In the genomic region with DNA sequence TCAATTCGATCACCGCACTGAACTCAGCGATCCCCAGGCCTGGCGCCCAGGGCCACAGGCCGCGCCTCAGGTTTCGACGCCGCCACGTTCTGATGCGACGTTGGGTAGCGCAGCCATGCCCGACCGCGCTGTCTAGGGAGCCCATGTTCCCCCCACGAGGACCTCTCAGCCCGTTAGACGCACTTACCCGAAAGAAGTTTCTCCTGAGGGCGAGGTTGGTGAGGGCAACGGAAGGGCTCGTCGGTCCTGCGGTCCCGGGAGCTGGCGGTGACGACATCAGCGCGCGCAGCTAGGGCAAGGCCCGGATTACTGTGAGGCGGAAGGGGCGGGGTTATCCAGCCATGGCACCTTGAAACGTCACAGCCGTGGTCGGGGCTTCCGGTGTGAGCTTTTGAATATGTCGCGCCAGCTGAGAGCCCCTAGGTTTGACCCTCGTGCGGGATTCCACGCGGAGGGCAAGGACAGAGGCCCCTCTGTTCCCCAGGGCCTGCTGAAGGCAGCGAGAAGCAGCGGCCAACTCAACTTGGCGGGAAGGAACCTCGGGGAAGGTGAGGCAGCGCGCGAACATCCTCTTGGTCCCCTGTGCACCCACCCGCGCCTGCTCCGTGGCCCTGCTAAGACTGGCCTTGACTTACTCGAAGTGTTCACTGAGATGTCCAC, we compare ENCODE assay signal across 7 mouse cellular contexts. TPM values are rescaled to one million over a fixed set of nuclear protein-coding genes. Genes with fewer than 3 reads are reported as not detected.
DNase-seq lines count a peak whose midpoint lies in the region; ATAC-seq lines count a peak whose summit lies in the region.

Gene Srsf11, minus strand, starts transcription at position 311 of the 660 bp plus-strand sequence.
Gene Lrrc40, plus strand, starts transcription at position 334 of the 660 bp plus-strand sequence.

- H3K9ac ChIP-seq in embryonic facial prominence, embryonic 11.5 days (replicated peaks; ENCODE audit: low read length), result peak within 1 kb of the TSS; percentile 87
- H3K9ac ChIP-seq in limb, embryonic 11.5 days (ENCODE audit: low read length), result peak within 1 kb of the TSS; percentile 81
- H3K9ac ChIP-seq in midbrain, embryonic 14.5 days (replicated peaks; ENCODE audit: low read length), result peak within 1 kb of the TSS; percentile 91

- H3K4me3 ChIP-seq in embryonic facial prominence, embryonic 11.5 days (ENCODE audit: low read depth, low read length), result peak within 1 kb of the TSS; percentile 81
- H3K4me3 ChIP-seq in limb, embryonic 11.5 days (ENCODE audit: low read depth, low read length), result peak within 1 kb of the TSS; percentile 72
- peak within 1 kb of the TSS; percentile 93 for H3K4me3 ChIP-seq in midbrain, embryonic 14.5 days (replicated peaks; ENCODE audit: low read depth, low read length)

- no peaks in the 10 kb centered on the region for H3K9me3 ChIP-seq in embryonic facial prominence, embryonic 11.5 days (replicated peaks; ENCODE audit: control insufficient read depth, low read length)
- no peaks in the 10 kb centered on the region for H3K9me3 ChIP-seq in limb, embryonic 11.5 days (ENCODE audit: control insufficient read depth, low read length)
- no peaks in the 10 kb centered on the region for H3K9me3 ChIP-seq in midbrain, embryonic 14.5 days (ENCODE audit: control insufficient read depth, low read length)

- DNase-seq in adrenal gland, postnatal 14 days, result peak; percentile 97
- peak; percentile 97 for DNase-seq in embryonic facial prominence, embryonic 11.5 days (ENCODE audit: low spot score)
- DNase-seq in heart, adult 11 months, result peak; percentile 99
- DNase-seq in kidney, adult 18-20 months, result peak; percentile 95
- peak; percentile 97 for DNase-seq in limb, embryonic 11.5 days (ENCODE audit: low spot score)
- peak; percentile 99 for DNase-seq in midbrain, embryonic 14.5 days
- DNase-seq in spleen, adult 18-20 months, result peak; percentile 87 to 92

- no peaks in the 10 kb centered on the region for H3K36me3 ChIP-seq in embryonic facial prominence, embryonic 11.5 days (replicated peaks; ENCODE audit: control insufficient read depth, insufficient read depth, low read depth, low read length)
- no peaks in the 10 kb centered on the region for H3K36me3 ChIP-seq in limb, embryonic 11.5 days (ENCODE audit: control insufficient read depth, insufficient read depth, low read length)
- peaks cover 2% of the 10 kb centered on the region; the same call in 1 of the 2 replicates for H3K36me3 ChIP-seq in midbrain, embryonic 14.5 days (ENCODE audit: control insufficient read depth, insufficient read depth, low read length)

- no peaks in the 10 kb centered on the region for H3K27me3 ChIP-seq in embryonic facial prominence, embryonic 11.5 days (ENCODE audit: control insufficient read depth, insufficient read depth, low read length)
- H3K27me3 ChIP-seq in limb, embryonic 11.5 days (ENCODE audit: control insufficient read depth, insufficient read depth, low read length), result no peaks in the 10 kb centered on the region
- H3K27me3 ChIP-seq in midbrain, embryonic 14.5 days (ENCODE audit: control insufficient read depth, insufficient read depth, low read length), result no peaks in the 10 kb centered on the region

- ATAC-seq in embryonic facial prominence, embryonic 11.5 days (replicated peaks; ENCODE audit: insufficient number of reproducible peaks, low FRiP score, low TSS enrichment, low read depth), result peak; percentile 95
- ATAC-seq in limb, embryonic 11.5 days (ENCODE audit: insufficient number of reproducible peaks, low FRiP score, low TSS enrichment, low read depth), result peak; percentile 97
- ATAC-seq in midbrain, embryonic 14.5 days (ENCODE audit: low FRiP score, low TSS enrichment), result peak; percentile 97

- H3K4me2 ChIP-seq in embryonic facial prominence, embryonic 11.5 days (ENCODE audit: low read depth, low read length), result peak within 1 kb of the TSS; percentile 48
- H3K4me2 ChIP-seq in limb, embryonic 11.5 days (ENCODE audit: low read depth, severe bottlenecking), result peak within 1 kb of the TSS; percentile 60
- peak within 1 kb of the TSS; percentile 85 for H3K4me2 ChIP-seq in midbrain, embryonic 14.5 days (ENCODE audit: low read length)

- under 1% methylated on average over 50 of the region's 55 CpGs for WGBS in embryonic facial prominence, embryonic 11.5 days
- WGBS in limb, embryonic 11.5 days, result under 1% methylated on average over 54 of the region's 55 CpGs
- under 1% methylated on average over 55 of the region's 55 CpGs for WGBS in midbrain, embryonic 14.5 days

- H3K27ac ChIP-seq in embryonic facial prominence, embryonic 11.5 days (replicated peaks; ENCODE audit: low read depth, low read length), result peak within 1 kb of the TSS; percentile 31; the same call in 1 of the 2 replicates
- peak within 1 kb of the TSS; percentile 9; the same call in 1 of the 2 replicates for H3K27ac ChIP-seq in limb, embryonic 11.5 days (replicated peaks; ENCODE audit: low read depth, low read length)
- peak within 1 kb of the TSS; percentile 83 for H3K27ac ChIP-seq in midbrain, embryonic 14.5 days (replicated peaks; ENCODE audit: low read depth, low read length)

- no peaks in the 10 kb centered on the region for H3K4me1 ChIP-seq in embryonic facial prominence, embryonic 11.5 days (ENCODE audit: control insufficient read depth, insufficient read depth, low read length)
- peaks cover 15% of the 10 kb centered on the region; the same call in 1 of the 2 replicates for H3K4me1 ChIP-seq in limb, embryonic 11.5 days (ENCODE audit: control insufficient read depth, insufficient read depth, low read length)
- H3K4me1 ChIP-seq in midbrain, embryonic 14.5 days (ENCODE audit: control insufficient read depth, insufficient read depth, low read length), result peaks cover 24% of the 10 kb centered on the region

RNA-seq across cellular contexts. Expression of gene Srsf11, which starts in this region (rescaled TPM):
- total RNA-seq in adrenal gland, postnatal 14 days (2021), result 154 and 184 TPM in 2 replicates
- polyA plus RNA-seq in embryonic facial prominence, embryonic 11.5 days (2014; fragmentation: Nextera tagmentation; extraction: Ambion mirVana), result 317 and 341 TPM in 2 replicates
- 361 and 379 TPM in 2 replicates for polyA plus RNA-seq in limb, embryonic 11.5 days (2014; fragmentation: Nextera tagmentation; extraction: Ambion mirVana)
- polyA plus RNA-seq in midbrain, embryonic 14.5 days (2014; fragmentation: Nextera tagmentation; extraction: Ambion mirVana), result 258 and 287 TPM in 2 replicates

RNA-seq across cellular contexts. Expression of gene Lrrc40, which starts in this region (rescaled TPM):
- total RNA-seq in adrenal gland, postnatal 14 days (2021), result 23.9 and 29.0 TPM in 2 replicates
- 94.2 and 117 TPM in 2 replicates for polyA plus RNA-seq in embryonic facial prominence, embryonic 11.5 days (2014; fragmentation: Nextera tagmentation; extraction: Ambion mirVana)
- polyA plus RNA-seq in limb, embryonic 11.5 days (2014; fragmentation: Nextera tagmentation; extraction: Ambion mirVana), result 85.8 and 88.0 TPM in 2 replicates
- polyA plus RNA-seq in midbrain, embryonic 14.5 days (2014; fragmentation: Nextera tagmentation; extraction: Ambion mirVana), result 49.3 and 62.7 TPM in 2 replicates

Comparison
In these comparisons a context has a peak if more than half of its experiments do, and no peak if none do; other contexts are left out.
1. Peak in every context shown above with its lines: DNase-seq, ATAC-seq, H3K4me3 ChIP-seq and H3K27ac ChIP-seq.
2. H3K27ac ChIP-seq: peak in every context shown above with its lines; median percentile 83 in midbrain, embryonic 14.5 days; 31 in embryonic facial prominence, embryonic 11.5 days; 9 in limb, embryonic 11.5 days.